Mouse (Mus musculus) mouse trophoblast stem cell (cell line): ENCODE measurements around the gene Micall1.

ENCODE experiments used
- in situ Hi-C, 2 experiments: fragments of 300-500 bp; cut with MseI, MboI; formaldehyde crosslinking; loops; 2 replicates in 1 of 2; 3 replicates in 1 of 2; pipeline ENCODE4 v1.15.1; 2025

Micall1 gene

GRCm38 (mm10) chr15:79128208-79128607, 19.5 kb downstream of the Micall1 start:
- in situ Hi-C loops = no loop called here

GRCm38 (mm10) chr15:79129311-79129710, 20.6 kb downstream of the Micall1 start:
- in situ Hi-C loops = no loop called here

DNA sequence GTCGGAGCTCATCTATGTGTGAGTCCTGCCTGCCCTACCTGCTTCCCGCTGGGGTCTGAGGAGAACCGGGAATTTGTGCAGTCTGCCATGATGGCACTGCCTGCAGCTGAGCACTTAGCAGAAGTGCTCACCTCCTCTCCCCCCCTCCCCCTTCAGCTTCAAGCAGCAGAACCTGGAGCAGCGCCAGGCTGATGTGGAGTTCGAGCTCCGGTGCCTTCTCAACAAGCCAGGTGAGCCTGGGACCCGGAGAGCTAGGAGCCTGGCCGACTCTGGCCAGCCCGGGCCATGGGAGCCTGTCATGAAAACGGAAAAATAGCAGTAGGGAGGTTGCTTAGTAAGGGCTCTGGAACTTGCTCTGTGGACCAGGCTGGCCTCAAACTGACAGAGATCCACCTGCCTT, 22.1 kb downstream of the Micall1 start:
- in situ Hi-C loops = no loop called here

DNA sequence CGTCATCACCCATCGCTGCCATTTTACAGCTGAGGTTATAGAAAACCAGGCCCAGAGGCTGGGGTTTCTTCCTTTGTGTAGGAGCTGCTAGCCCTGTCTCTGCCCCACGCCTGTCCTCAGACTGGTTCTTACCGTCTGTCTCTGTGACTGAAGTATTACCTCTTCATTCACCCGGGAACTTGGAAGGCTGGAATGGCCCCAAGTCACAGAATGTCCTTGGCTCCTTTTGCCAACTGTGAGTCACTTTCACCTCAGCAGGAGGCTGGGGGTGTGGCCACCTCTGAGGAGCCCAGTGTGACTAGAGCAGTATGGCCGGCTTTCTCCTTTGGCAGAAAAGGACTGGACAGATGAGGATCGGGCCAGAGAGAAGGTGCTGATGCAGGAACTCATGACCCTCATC, 22.7 kb downstream of the Micall1 start:
- in situ Hi-C loops = no loop called here

DNA sequence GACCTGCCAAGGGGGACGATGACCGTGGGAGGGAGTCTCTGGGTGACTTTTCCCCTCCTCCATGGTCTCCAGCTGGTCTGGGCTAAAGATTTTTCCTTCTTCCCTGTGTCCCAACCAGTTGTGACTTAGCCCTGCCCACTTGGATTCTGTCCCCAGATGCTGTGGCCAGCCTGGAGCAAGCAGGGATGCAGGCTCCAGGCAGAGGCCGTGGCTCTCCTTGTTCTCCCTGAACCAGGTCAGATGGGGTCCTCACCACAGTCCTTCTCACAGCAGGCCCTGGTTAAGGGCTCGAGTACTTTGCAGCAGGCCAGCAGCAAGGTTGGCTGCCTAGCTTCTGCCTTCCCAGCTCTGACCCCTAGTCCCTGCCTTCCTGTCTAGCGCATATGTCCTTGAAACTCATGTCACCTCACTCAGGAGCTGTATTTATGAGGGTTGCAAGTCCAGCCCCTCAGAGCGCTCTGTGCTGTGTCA, 24.5 kb downstream of the Micall1 start:
- in situ Hi-C loops = no loop called here

DNA sequence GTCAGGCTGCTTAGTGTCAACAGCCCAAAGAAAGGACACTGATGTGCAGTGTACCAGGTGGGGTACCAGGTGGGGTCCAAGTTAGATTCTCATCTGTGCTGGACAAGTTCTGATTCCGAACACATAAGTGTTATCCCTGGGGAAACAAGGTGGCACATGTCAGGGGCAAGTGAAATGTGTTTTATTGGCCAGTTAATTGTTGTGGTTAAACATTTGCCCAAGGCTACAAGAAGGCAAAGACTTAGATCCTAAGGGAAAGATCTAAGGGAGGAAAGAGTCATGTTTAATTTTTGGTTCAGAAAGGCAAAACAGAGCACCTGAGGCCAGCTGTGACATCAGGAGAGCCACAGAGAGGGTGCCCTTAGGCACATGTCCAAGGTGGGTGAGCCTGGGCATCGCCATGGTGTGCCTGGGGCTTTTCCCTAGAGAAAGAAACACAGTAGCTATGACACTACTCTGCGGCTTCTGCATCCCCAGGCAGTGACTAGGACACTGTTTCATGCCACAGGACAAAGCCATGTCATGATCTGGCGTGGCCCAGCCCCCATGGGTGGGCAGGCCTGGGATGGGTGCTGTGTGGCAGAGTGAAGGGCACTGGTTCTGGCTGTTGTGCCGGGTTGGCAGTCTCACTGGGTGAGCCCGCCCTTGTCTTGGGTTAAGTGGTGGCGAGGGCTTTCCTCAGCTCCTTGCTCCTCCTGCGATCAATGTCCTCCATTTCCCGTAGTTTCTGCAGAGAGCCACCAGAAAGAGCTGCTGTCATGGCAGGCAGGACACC, 26.0 kb downstream of the Micall1 start:
- in situ Hi-C loops = no loop called here

DNA sequence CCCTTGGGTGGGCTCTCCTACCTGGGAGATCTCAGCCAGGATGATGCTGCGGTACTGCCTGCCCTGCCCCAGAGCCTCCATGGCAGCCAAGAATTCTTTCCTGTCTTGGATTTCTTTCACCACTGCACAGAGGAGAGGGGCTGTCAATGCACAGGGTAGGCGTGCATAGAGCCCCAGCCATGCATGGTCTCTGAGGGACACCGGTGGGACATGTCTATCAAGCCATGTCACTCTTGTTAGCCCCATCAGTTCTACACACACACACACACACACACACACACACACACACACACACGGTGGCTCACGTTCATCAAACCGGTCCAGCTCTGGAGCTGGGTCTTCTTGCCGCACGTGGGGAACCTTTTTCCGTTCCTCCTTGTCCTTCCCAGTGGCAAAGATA, 26.6 kb downstream of the Micall1 start:
- in situ Hi-C loops = no loop called here

- in situ Hi-C loops = no loop called here
Measured at GRCm38 (mm10) chr15:79135783-79136575, 27.3 kb downstream of the Micall1 start.

DNA sequence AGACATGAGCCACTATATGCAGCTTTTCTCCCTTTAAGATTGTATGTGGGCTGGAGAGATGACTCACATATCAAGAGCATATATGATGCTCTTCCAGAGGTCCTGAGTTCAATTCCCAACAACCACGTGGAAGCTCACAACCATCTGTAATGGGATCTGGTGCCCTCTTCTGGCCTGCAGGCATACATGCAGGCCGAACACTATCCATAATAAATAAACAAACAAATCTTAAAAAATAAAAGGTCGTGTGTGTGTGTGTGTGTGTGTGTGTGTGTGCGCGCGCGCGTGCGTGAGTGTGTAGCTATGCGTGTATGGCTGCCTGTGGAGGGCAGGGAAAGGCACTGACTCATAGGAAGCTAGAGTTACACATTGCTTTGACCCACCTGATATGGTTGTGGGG, 30.9 kb downstream of the Micall1 start:
- in situ Hi-C loops = no loop called here

GRCm38 (mm10) chr15:79140866-79141565, 32.3 kb downstream of the Micall1 start, which contains the start of the genes Polr2f and 1700088E04Rik:
TSS of gene Polr2f (plus strand) at chr15:79141009.
TSS of gene 1700088E04Rik (minus strand) at chr15:79141253.
- in situ Hi-C loops = no loop called here

- in situ Hi-C loops = no loop called here
Measured at GRCm38 (mm10) chr15:79141566-79141917, 32.8 kb downstream of the Micall1 start.

DNA sequence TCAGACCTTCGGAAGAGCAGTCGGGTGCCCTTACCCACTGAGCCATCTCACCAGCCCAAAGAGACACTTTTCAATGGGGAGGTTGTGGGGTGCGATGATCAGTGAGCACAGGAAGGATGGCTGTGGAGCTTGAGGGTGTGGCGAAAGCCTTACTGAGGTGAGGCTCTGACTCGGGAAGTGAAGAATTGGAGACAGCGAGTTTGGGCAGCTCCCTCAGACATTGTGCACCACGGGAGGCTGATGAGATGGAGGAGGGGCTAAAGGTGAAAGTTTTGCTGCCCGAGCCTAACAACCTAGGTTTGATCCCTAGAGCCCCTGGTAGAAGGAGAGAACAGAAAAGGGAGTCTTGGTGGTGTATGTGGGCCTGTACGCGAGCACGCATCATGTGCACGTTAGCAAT, 34.6 kb downstream of the Micall1 start:
- in situ Hi-C loops = no loop called here

DNA sequence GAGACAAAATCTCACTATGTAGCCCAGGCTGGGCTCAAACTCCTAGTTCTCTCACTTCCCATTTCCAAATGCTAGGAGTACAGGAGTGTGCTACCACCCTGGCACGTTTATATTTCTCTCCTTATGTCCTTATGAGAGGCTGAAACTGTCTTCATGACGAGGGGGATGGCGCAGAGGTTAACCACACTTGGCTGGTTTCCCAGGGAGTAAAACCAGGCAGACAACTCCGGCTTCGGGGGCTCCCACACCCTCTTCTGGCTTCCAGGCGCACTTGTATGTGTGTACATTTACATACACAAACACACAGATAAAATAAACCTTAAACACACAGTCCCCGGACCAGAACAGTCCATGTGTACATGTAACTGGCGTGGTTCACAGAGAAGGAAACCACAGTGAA, 35.3 kb downstream of the Micall1 start:
- in situ Hi-C loops = no loop called here

- in situ Hi-C loops = no loop called here
Measured at GRCm38 (mm10) chr15:79145522-79145921, 36.8 kb downstream of the Micall1 start.

DNA sequence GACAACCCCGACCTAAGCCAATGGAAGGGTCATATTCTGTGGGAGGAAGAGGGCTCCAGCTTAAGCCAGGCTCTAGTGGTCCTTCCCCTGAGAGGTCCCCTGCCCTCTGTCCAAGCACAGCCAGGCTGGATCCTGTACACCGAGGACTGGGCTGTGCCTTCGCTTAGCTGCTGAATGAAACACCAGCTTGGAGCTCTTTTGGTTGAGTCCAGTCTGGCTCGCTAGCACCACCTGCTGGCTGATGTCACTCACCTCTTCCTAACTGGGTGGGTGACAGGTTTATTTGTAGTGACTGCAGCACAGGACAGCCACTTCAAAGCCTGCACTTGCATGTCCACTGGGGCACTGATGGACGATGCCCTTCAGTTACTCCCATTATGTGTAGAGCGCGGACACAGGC, 39.8 kb downstream of the Micall1 start:
- in situ Hi-C loops = no loop called here

- in situ Hi-C loops = no loop called here
Measured at GRCm38 (mm10) chr15:79151881-79152280, 43.2 kb downstream of the Micall1 start.

- in situ Hi-C loops = no loop called here
Measured at GRCm38 (mm10) chr15:79152709-79153108, 44.0 kb downstream of the Micall1 start.

DNA sequence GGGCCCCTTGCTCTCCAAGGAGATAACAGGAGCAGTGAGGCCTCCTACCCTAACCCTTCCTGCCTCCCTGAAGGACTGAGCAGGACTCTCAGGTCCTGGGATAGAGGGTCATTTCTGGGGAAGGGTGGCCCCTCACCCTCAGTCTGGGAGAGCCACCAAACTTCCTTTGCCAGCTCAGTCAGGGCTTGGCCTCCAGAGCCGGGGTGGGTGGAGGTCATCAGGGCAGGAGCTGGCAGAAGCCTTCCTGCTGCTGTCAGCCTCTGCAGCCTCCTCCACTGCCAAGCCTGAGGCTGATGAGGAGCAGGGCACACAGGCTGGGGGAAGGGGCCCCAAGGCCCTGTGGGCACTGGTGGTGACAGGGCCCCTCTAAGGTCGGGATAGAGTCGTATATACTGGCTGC, 46.9 kb downstream of the Micall1 start:
- in situ Hi-C loops = no loop called here

DNA sequence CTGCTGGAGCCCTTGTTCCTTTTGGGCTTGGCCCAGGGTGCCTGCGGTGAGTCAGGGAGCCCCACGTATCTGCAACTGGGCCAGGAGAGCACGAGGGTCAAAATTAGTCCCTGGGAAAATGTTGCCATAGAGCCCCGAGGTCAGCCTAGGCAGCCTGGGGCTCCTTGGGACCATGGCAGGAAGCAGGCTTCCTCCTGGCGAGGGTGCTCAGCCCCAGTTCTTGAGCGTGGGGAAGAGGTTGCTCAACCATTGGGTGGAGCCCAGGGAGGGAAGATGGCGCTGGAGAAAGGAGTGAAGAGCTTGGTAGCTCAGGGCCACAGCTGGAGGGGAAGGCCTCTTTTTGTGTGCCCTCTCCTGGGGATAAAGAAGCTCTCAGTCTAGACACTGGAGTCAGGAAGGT, 53.6 kb downstream of the Micall1 start:
- in situ Hi-C loops = no loop called here

- in situ Hi-C loops = no loop called here
Measured at GRCm38 (mm10) chr15:79162822-79163221, 54.1 kb downstream of the Micall1 start.

DNA sequence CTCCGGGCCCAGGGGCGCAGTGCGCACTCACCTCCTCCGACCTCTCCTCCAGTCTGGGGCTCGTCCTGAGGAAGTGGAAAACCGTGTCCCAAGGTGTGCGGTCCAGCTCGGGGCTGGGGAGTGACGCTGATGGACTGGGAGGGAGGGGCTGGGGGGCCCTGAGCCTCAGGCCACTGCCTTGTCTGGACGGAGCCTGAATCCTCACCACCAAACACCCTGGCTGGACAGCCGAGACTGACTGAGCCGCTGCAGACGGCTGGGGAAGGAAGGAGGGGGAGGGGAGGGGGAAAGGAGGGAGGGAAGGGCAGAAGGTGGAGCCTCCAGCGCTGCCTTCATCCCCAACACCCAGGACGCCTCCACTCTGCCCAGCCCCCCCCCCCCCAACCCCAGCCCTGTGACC, 55.6 kb downstream of the Micall1 start:
- in situ Hi-C loops = no loop called here

DNA sequence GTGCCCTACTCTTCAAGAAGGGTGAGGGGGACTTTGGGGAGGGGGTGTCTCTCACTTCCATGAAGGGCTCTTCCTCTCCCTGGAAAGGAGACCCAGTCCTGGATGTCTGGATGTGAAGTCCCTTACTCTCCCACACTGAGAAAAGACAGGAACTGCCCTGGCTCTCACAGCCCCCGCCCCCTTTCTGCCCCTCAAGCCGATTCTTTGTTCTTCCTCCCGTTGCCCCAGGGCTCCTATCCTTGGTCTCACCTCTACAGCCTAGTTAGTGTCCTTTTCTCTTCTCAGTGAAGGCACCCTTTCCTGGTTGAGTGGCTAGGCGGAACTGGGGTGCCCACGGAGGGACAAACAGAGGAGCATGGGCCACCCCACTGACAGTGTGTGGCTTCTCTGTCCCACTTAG, 56.4 kb downstream of the Micall1 start, which contains the start of gene Sox10:
Sox10 (minus strand) TSS at position 101 of the 400 bp plus-strand sequence.
- in situ Hi-C loops = no loop called here
